Mouse (Mus musculus): ENCODE measurements around the gene Olfr1509. TPM values are rescaled to one million over a fixed set of nuclear protein-coding genes. Genes with fewer than 3 reads are reported as not detected.

Gene Olfr1509
- polyA plus RNA-seq, 1 experiment from 2014 or later, result not detected

Other genes with a start within 250 kb of the Olfr1509 start
- gene Supt16, start 245.6 kb upstream of the Olfr1509 start, polyA plus RNA-seq (2015; fragmentation: Nextera tagmentation; extraction: Ambion mirVana), result 33.2 and 41.1 TPM in 2 replicates
- gene Chd8, start 185.2 kb upstream of the Olfr1509 start, polyA plus RNA-seq (2015; fragmentation: Nextera tagmentation; extraction: Ambion mirVana), result 18.4 and 22.7 TPM in 2 replicates
- 36.8 TPM in 2 replicates for gene Tox4, start 163.8 kb upstream of the Olfr1509 start, polyA plus RNA-seq (2015; fragmentation: Nextera tagmentation; extraction: Ambion mirVana)
- 13.2 and 13.8 TPM in 2 replicates for gene Rab2b, start 163.4 kb upstream of the Olfr1509 start, polyA plus RNA-seq (2015; fragmentation: Nextera tagmentation; extraction: Ambion mirVana)
- gene Mettl3, start 137.9 kb upstream of the Olfr1509 start, polyA plus RNA-seq (2015; fragmentation: Nextera tagmentation; extraction: Ambion mirVana), result 37.5 and 38.7 TPM in 2 replicates
- 7.3 and 7.6 TPM in 2 replicates for gene Sall2, start 114.2 kb upstream of the Olfr1509 start, polyA plus RNA-seq (2015; fragmentation: Nextera tagmentation; extraction: Ambion mirVana)
- not detected in 2 replicates for gene Olfr1513, start 86.6 kb upstream of the Olfr1509 start, polyA plus RNA-seq (2015; fragmentation: Nextera tagmentation; extraction: Ambion mirVana)
- not detected in 2 replicates for gene Olfr1512, start 63.8 kb upstream of the Olfr1509 start, polyA plus RNA-seq (2015; fragmentation: Nextera tagmentation; extraction: Ambion mirVana)
- not detected in 2 replicates for gene Olfr1511, start 45.6 kb upstream of the Olfr1509 start, polyA plus RNA-seq (2015; fragmentation: Nextera tagmentation; extraction: Ambion mirVana)
- gene Olfr1510, start 28.6 kb upstream of the Olfr1509 start, polyA plus RNA-seq (2015; fragmentation: Nextera tagmentation; extraction: Ambion mirVana), result not detected in 2 replicates
- not detected in 2 replicates for gene Olfr1508, start 24.5 kb downstream of the Olfr1509 start, polyA plus RNA-seq (2015; fragmentation: Nextera tagmentation; extraction: Ambion mirVana)
- gene Olfr1507, start 52.8 kb downstream of the Olfr1509 start, polyA plus RNA-seq (2015; fragmentation: Nextera tagmentation; extraction: Ambion mirVana), result not detected in 2 replicates